Mouse (Mus musculus): ENCODE results near the gene Islr2. TPM values are rescaled to one million over a fixed set of nuclear protein-coding genes. Genes with fewer than 3 reads are reported as not detected.

Islr2 gene
- total and polyA plus RNA-seq, 3 experiments = not detected

DNA sequence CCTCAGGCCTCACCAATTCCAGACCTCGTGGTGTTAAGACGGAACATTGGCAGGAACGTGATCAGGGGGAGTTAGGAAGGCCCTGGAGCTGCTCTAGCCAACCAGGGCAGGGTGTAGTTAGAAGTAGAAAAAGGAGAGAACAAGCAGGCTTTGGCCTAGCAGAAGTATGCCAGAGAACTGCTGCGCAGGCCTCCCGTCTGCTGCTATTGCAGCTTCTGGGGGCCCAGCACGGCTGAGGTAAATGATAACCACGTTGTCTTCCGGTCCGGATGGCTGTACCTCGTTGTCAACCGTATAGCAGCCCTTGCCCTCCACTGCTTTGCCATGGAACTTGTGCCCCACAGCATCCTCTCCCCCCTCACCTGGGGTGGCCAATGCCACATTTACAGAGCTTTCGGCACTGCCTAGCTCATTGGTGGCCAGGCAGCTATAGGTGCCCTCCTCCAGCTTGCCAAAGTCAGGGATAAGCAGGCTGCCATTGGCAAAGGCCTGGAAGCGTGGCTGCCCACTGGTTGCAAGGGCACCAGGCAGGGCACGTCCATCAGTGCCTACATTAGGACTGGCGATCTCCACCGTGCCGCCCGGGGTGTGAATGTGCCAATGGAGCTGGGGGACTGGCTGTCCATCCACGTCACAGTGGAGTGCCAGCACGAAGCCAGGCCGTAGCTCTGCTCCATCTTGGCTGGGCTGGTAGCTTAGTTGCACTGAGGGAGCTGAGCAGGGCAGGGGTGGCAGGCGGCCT lies 47.1 kb downstream of the Islr2 start:
- Histone ChIP-seq H3K4me2 (ENCODE audit: insufficient read depth, low read depth, poor library complexity, severe bottlenecking) (no peak overlapping the region), H3K9ac (ENCODE audit: insufficient read depth, low read depth) (no peak overlapping the region), H3K4me3 (replicated peaks in 1 of 3; ENCODE audit: low read depth in 2 of 3, low read length in 2 of 3, poor library complexity in 1 of 3) (no peak overlapping the region), H3K79me2 (replicated peaks; ENCODE audit: control insufficient read depth, extremely low read depth, insufficient read depth, poor library complexity, severe bottlenecking) (no peaks in the 10 kb centered on the region), H3K27me3 (replicated peaks) (peaks cover 39% of the 10 kb centered on the region), H3K27ac (ENCODE audit: insufficient read depth, low read depth) (no peak overlapping the region), H3K36me3 (replicated peaks in 1 of 2; ENCODE audit: control insufficient read depth in 1 of 2, insufficient read depth in 1 of 2, low read length in 1 of 2) (no peaks in the 10 kb centered on the region), H3K9me3 (replicated peaks; ENCODE audit: low read length) (no peaks in the 10 kb centered on the region), H3K4me1 (ENCODE audit: control insufficient read depth in 1 of 2, insufficient read depth in 2 of 2) (peaks cover 0 to 11% of the 10 kb centered on the region in 2 experiments; a peak in 2 of 4 replicates)
- TF ChIP-seq ZNF384 (IDR thresholded peaks at IDR 0.05; ENCODE audit: low read depth, low read length) (no peak), EP300 (IDR thresholded peaks at IDR 0.05; ENCODE audit: low read length) (no peak), NELFE (IDR thresholded peaks at IDR 0.05; ENCODE audit: low read depth, low read length) (no peak), SIN3A (IDR thresholded peaks at IDR 0.05; ENCODE audit: low read length) (no peak), POLR2AphosphoS2 (IDR thresholded peaks at IDR 0.05; ENCODE audit: low read depth, low read length) (no peak), MYC (IDR thresholded peaks at IDR 0.05; ENCODE audit: low read depth, low read length) (no peak), USF1 (IDR thresholded peaks at IDR 0.05; ENCODE audit: low read depth, low read length) (no peak), RAD21 (IDR thresholded peaks at IDR 0.05; ENCODE audit: low read depth, low read length) (no peak), MAFK (IDR thresholded peaks at IDR 0.05; ENCODE audit: insufficient replicate concordance, low read length) (no peak), ELF1 (IDR thresholded peaks at IDR 0.05; ENCODE audit: low read depth, low read length) (no peak), POLR2A (IDR thresholded peaks at IDR 0.05; ENCODE audit: low read depth, low read length) (no peak), IRF4 (IDR thresholded peaks at IDR 0.05; ENCODE audit: low read depth, low read length) (no peak), GABPA (IDR thresholded peaks at IDR 0.05; ENCODE audit: insufficient replicate concordance, low read depth, low read length) (no peak), CHD1 (IDR thresholded peaks at IDR 0.05; ENCODE audit: low read depth, low read length) (no peak)
- DNase-seq (ENCODE audit: extremely low read depth) = no peak
- in situ Hi-C loops (cut with MboI; ENCODE audit: low pct_ligation_motif_present, low pct_unique_long_range_greater_than_20kb, low sequenced_read_pairs) = no loop called here
- dilution Hi-C loops (cut with MboI; ENCODE audit: extremely low pct_ligation_motif_present, extremely low pct_unique_long_range_greater_than_20kb, low sequenced_read_pairs) = no loop called here

DNA sequence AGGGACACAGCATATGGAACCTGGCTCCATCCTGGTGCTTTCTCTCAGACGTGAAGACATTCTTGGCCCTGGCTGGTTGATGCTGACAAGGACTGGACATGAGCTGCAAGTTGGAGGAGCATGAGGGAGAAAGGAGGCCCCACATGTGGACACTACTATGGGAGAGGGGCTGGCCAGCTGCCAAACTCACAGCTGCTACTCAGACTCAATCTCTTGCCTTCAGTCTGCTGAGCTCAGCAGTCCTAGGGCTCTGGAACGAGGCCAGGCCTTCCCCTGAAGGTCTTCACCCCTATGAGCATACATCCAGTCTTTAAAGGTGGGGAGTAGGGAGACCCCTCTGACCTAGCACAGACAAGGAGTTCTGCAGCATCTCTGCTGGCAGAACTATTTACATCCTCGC lies 48.8 kb downstream of the Islr2 start:
- Histone ChIP-seq H3K4me3 (replicated peaks in 1 of 3; ENCODE audit: low read depth in 2 of 3, low read length in 2 of 3, poor library complexity in 1 of 3) (no peak overlapping the region), H3K9ac (ENCODE audit: insufficient read depth, low read depth) (no peak overlapping the region), H3K4me2 (ENCODE audit: insufficient read depth, low read depth, poor library complexity, severe bottlenecking) (no peak overlapping the region), H3K9me3 (replicated peaks; ENCODE audit: low read length) (no peaks in the 10 kb centered on the region), H3K4me1 (ENCODE audit: control insufficient read depth in 1 of 2, insufficient read depth in 2 of 2) (peaks cover 0 to 6% of the 10 kb centered on the region in 2 experiments; a peak in 2 of 4 replicates), H3K27ac (ENCODE audit: insufficient read depth, low read depth) (no peak overlapping the region), H3K27me3 (replicated peaks) (peaks cover 46% of the 10 kb centered on the region), H3K36me3 (replicated peaks in 1 of 2; ENCODE audit: control insufficient read depth in 1 of 2, insufficient read depth in 1 of 2, low read length in 1 of 2) (no peaks in the 10 kb centered on the region), H3K79me2 (replicated peaks; ENCODE audit: control insufficient read depth, extremely low read depth, insufficient read depth, poor library complexity, severe bottlenecking) (no peaks in the 10 kb centered on the region)
- TF ChIP-seq EP300 (IDR thresholded peaks at IDR 0.05; ENCODE audit: low read length) (no peak), CHD2 (IDR thresholded peaks at IDR 0.05; ENCODE audit: low read length) (no peak), UBTF (IDR thresholded peaks at IDR 0.05; ENCODE audit: low read depth, low read length) (no peak), ZNF384 (IDR thresholded peaks at IDR 0.05; ENCODE audit: low read depth, low read length) (no peak), ELF1 (IDR thresholded peaks at IDR 0.05; ENCODE audit: low read depth, low read length) (no peak), JUN (IDR thresholded peaks at IDR 0.05; ENCODE audit: insufficient read depth, low read depth, low read length) (no peak), MAFK (IDR thresholded peaks at IDR 0.05; ENCODE audit: insufficient replicate concordance, low read length) (no peak)
- dilution Hi-C loops (cut with MboI; ENCODE audit: extremely low pct_ligation_motif_present, extremely low pct_unique_long_range_greater_than_20kb, low sequenced_read_pairs) = no loop called here
- in situ Hi-C loops (cut with MboI; ENCODE audit: low pct_ligation_motif_present, low pct_unique_long_range_greater_than_20kb, low sequenced_read_pairs) = no loop called here
- no peak for DNase-seq (ENCODE audit: extremely low read depth)

Data from CH12.LX (cell line).